Mouse (Mus musculus) midbrain, embryonic 16.5 days (tissue): ENCODE data around the gene Arhgap31. TPM values are rescaled to one million over a fixed set of nuclear protein-coding genes. Genes with fewer than 3 reads are reported as not detected.
A peak's percentile ranks its signal among the peaks of the same experiment; 100 is the strongest.

Source experiments
- ATAC-seq: fragments of 200-750 bp; cut with Nextera tagmentation; 2 replicates; pipeline ENCODE4 v1.8.0; 2017; ENCODE audit warnings: moderate TSS enrichment
- H3K27ac ChIP-seq: fragments of 300-500 bp; sonication (generic); 2 replicates; pipeline ENCODE4 v1.5.1; 2014; ENCODE audit warnings: mild to moderate bottlenecking, low read length, mixed read lengths
- H3K27me3 ChIP-seq: fragments of 300-500 bp; sonication (generic); 2 replicates; pipeline ENCODE4 v1.6.1; 2014; ENCODE audit warnings: low read depth, low read length, mixed read lengths; ENCODE audit not compliant: control insufficient read depth, insufficient read depth
- H3K36me3 ChIP-seq: fragments of 300-500 bp; sonication (generic); 2 replicates; pipeline ENCODE4 v1.6.1; 2014; ENCODE audit warnings: mild to moderate bottlenecking, low read length, moderate library complexity, mixed read lengths; ENCODE audit not compliant: control insufficient read depth, insufficient read depth
- H3K4me1 ChIP-seq: fragments of 300-500 bp; sonication (generic); 2 replicates; pipeline ENCODE4 v1.6.1; 2014; ENCODE audit warnings: mild to moderate bottlenecking, low read length, mixed read lengths; ENCODE audit not compliant: control insufficient read depth, insufficient read depth
- H3K4me2 ChIP-seq: fragments of 300-500 bp; sonication (generic); 2 replicates; pipeline ENCODE4 v1.6.1; 2014; ENCODE audit warnings: mild to moderate bottlenecking, low read length, mixed read lengths
- H3K4me3 ChIP-seq: fragments of 300-500 bp; sonication (generic); 2 replicates; pipeline ENCODE4 v1.5.1; 2014; ENCODE audit warnings: low read depth, mild to moderate bottlenecking, low read length, moderate library complexity, mixed read lengths
- H3K9ac ChIP-seq: fragments of 300-500 bp; sonication (generic); 2 replicates; pipeline ENCODE4 v1.6.1; 2014; ENCODE audit warnings: low read depth, low read length, mixed read lengths
- H3K9me3 ChIP-seq: fragments of 300-500 bp; sonication (generic); replicated peaks from 2 replicates; pipeline ENCODE4 v1.6.1; 2014; ENCODE audit warnings: mild to moderate bottlenecking, low read length, mixed read lengths; ENCODE audit not compliant: control insufficient read depth, poor library complexity, severe bottlenecking
- WGBS: fragments of 180-500 bp; shearing (Covaris S2); extraction: QIAGEN DNeasy Blood & Tissue Kit; methylation state at CpG from one replicate; pipeline ENCODE4 v1.1.7; 2014; 5-methylcytosine and 5-hydroxymethylcytosine counted together
- polyA plus RNA-seq: library from polyadenylated mRNA; unstranded; fragments of >200 nt; fragmentation: Nextera tagmentation; extraction: Ambion mirVana; gene quantifications from 2 replicates; pipeline ENCODE4 v1.2.1, GENCODE M21; 2015

The Arhgap31 gene
- polyA plus RNA-seq, 1 experiment from 2014 or later, result 3.7 TPM

DNA sequence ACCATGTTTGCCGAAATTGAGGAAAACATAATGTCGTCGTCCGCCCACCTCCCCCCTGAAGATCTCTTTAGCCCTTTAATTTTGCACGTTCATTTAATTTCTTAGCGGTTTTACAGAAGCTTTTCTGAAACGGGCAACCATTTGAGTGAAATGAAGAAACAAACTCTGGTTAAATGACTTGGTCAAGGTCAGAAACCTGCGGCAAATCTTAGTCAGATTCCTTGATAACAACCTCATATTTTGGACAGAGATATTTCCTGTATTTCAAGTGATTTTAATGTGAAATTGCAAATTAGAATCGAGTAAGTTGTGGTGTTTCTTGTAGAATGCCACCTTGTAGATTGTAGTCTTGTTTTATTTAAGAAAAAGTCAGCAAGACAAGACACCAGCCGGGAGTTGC is 149.6 kb downstream of the Arhgap31 start:
- 39% methylated on average over 10 of the region's 10 CpGs for WGBS

DNA sequence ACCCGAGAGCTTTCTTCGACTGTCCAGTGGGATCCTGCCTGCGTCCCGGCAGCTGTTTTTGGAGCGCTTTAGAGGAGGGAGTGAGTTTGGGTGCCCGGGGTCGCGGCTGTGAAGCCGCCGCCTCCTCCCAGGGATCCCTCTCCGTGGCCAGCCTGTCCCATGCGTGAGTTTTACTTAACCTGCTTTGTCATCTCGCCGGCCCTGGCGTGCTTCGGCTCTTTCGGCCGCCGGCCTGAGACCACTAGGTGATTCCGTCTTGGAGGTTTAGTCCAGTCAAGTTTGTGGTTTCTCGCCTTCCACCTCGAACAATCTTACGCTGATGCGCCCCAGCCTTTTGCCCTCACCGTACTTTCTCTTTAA is 150.1 kb downstream of the Arhgap31 start:
- Histone ChIP-seq H3K9me3 (no peaks in the 10 kb centered on the region), H3K4me1 (peaks cover 9% of the 10 kb centered on the region), H3K4me3 (peak overlapping the region; percentile 59), H3K4me2 (peak overlapping the region; percentile 69), H3K27ac (peak overlapping the region; percentile 82), H3K27me3 (no peaks in the 10 kb centered on the region; the same call in none of the 2 replicates), H3K9ac (peak overlapping the region; percentile 76), H3K36me3 (peaks cover 3% of the 10 kb centered on the region; the same call in 1 of the 2 replicates)
- peak; percentile 89; the same call in 1 of the 2 replicates for ATAC-seq
- under 1% methylated on average over 24 of the region's 25 CpGs for WGBS

More for the DNA sequence above, 149.6 kb downstream of the Arhgap31 start:
- Histone ChIP-seq H3K4me1 (peaks cover 9% of the 10 kb centered on the region), H3K4me2 (peak overlapping the region; percentile 69), H3K27me3 (no peaks in the 10 kb centered on the region; the same call in none of the 2 replicates), H3K9ac (peak overlapping the region; percentile 76), H3K4me3 (peak overlapping the region; percentile 59), H3K27ac (no peak overlapping the region), H3K9me3 (no peaks in the 10 kb centered on the region), H3K36me3 (peaks cover 3% of the 10 kb centered on the region; the same call in 1 of the 2 replicates)
- no peak for ATAC-seq

DNA sequence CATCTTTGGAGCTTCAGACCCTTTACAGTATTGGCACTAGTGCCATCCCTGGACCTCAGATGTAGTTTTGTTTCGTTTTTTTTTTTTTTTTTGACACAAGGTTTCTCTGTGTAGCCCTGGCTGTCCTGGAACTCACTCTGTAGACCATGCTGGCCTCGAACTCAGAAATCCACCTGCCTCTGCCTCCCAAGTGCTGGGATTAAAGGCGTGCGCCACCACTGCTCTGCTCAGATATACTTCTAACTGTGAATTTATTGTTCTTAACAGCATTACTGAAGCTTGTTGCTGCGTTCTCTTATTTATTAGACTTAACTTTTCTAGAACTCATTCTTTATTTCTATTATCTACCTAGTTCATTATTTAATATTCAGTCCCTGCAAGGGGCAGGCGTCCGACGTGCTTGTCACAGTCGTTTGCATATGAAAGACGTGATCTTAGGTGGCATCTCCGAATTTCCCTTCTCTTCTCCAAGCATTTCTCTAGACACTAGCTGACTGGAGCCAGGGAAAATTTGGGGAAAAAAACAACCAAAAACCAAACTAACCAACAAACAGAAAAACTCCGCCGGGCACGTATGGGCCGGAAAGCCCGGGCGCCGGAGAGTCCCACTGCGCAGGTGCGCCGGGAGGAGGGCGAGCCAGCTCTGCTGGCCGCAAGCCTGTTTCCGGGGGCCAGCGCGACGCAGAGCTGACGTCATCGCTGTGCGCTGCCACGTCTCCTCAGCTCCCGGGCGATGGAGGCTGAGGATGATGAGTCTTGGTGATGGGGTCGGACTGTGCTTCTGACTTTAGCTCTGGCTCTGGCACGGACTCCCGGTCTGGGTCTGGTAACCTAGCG is 150.7 kb downstream of the Arhgap31 start:
- Histone ChIP-seq H3K4me2 (peak overlapping the region; percentile 69), H3K9ac (peak overlapping the region; percentile 76), H3K9me3 (no peaks in the 10 kb centered on the region), H3K27ac (peak overlapping the region; percentile 82), H3K27me3 (no peaks in the 10 kb centered on the region; the same call in none of the 2 replicates), H3K36me3 (peaks cover 3% of the 10 kb centered on the region; the same call in 1 of the 2 replicates), H3K4me3 (peak overlapping the region; percentile 59), H3K4me1 (peaks cover 9% of the 10 kb centered on the region)
- peak; percentile 97 for ATAC-seq
- whole genome bisulfite sequencing, result 7% methylated on average over 37 of the region's 37 CpGs

DNA sequence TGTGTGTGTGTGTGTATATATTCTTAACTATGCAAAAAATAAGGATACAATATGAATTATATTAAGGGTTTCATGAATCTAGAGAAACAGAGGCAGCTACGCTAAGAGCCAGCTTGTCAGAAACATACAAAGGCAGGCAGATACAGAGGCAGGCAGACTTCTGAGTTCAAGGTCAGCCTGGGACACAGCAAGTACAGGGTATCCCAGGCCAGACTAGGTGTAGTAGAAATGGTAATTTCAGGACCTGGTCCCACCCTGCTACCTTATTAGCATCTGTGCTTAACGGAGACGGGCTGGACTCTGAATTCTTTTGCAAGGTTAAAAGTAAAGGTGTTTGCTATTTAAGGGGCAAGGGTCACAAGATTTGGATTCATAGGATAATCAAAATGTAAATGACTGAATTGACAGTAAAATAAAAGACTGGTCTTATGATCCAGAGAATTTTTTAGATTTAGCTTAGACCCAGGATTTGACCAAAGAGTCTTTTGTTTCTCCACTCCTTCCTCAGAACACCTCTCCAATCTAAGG is 154.8 kb downstream of the Arhgap31 start, which contains the start of gene Tmem39a:
Gene Tmem39a (plus strand): TSS at position 478 of the 528 bp plus-strand sequence.
- Histone ChIP-seq H3K4me1 (peaks cover under 1% of the 10 kb centered on the region), H3K27ac (no peak within 1 kb of the TSS), H3K4me3 (no peak within 1 kb of the TSS), H3K36me3 (no peaks in the 10 kb centered on the region), H3K27me3 (peaks cover 6% of the 10 kb centered on the region), H3K9ac (no peak within 1 kb of the TSS), H3K4me2 (no peak within 1 kb of the TSS), H3K9me3 (no peaks in the 10 kb centered on the region)
- ATAC-seq, result no peak
- WGBS, result 89% methylated on average over 3 of the region's 3 CpGs

DNA sequence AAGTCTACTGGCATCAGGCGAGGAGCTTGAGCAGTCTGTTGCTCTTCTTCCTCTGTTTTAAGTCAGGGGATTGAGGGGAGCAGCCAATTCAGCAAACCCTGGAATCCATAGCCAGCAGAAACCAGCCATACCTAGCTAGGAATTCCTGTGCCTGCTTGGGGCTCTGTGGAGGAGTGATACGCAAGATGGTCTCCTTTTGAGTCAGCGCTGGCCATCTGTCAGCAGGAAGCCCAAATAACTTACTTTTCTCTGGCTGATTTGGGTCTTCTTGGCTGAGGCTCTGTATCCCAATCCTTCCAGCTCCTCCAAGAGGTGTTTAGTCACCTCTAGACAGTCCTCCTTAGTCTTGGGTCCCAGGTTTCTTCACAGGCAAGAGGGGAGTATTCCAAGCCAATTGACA is 157.1 kb downstream of the Arhgap31 start:
- H3K9ac ChIP-seq, result no peak overlapping the region
- no peak overlapping the region for H3K27ac ChIP-seq
- no peaks in the 10 kb centered on the region for H3K9me3 ChIP-seq
- no peak overlapping the region for H3K4me3 ChIP-seq
- no peak overlapping the region for H3K4me2 ChIP-seq
- no peak for ATAC-seq
- peaks cover 12% of the 10 kb centered on the region for H3K27me3 ChIP-seq
- H3K4me1 ChIP-seq, result no peaks in the 10 kb centered on the region
- 86% methylated on average over 3 of the region's 3 CpGs for WGBS
- no peaks in the 10 kb centered on the region for H3K36me3 ChIP-seq

DNA sequence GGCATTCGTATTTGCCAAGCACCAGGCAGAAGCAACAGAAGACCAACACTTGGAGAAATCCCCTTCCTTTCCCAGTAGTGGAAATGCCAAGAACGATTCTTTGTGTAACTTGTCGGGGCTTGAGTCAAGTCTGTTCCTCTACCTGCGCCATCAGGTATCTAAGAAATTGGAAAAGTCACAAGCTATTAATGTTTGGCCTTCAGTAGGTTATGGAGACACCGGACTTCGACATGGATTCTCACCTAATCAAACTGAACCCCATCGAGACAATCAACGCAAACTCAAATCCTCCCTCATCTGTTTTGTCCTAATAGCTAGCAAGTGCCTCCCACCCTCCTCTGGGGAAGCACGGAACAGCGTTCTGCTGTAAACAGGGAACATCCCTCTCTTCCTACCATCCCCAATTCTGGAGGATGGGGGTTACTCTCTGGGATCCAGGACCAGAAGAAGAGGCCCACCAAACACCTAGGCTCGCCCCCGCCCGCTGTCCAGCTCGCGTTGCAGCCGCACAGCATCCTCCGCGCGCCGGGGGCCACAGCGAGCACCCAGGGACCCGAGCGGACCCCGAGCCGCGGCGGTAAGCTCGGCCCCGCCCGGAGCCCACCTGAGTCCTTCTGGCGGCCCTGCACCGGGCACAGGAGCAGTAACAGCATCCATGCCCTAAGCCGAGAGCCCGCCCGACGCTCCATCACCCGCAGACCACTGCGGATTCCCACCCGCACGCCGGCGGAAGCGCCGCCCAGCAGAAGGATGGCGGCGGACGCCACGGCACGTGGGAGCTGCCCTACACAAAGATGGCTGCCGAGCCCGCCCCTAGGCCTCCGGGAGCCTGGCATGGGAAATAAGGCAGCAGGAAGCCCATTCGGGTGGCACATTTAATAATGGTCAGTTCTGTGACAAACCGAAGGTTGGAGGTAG is 163.3 kb downstream of the Arhgap31 start, which contains the start of gene Poglut1:
Gene Poglut1 (minus strand): TSS at position 780 of the 918 bp plus-strand sequence.
- WGBS, result 2% methylated on average over 54 of the region's 54 CpGs
- peak within 1 kb of the TSS; percentile 94 for H3K9ac ChIP-seq
- peak within 1 kb of the TSS; percentile 55 for H3K4me2 ChIP-seq
- peaks cover 10% of the 10 kb centered on the region for H3K27me3 ChIP-seq
- H3K27ac ChIP-seq, result peak within 1 kb of the TSS; percentile 90
- peaks cover 4% of the 10 kb centered on the region; the same call in 1 of the 2 replicates for H3K36me3 ChIP-seq
- H3K4me1 ChIP-seq, result peaks cover 20% of the 10 kb centered on the region
- peak; percentile 98 for ATAC-seq
- peak within 1 kb of the TSS; percentile 90 for H3K4me3 ChIP-seq
- no peaks in the 10 kb centered on the region for H3K9me3 ChIP-seq

Other genes with a start within 250 kb of the Arhgap31 start
- 33.4 and 34.6 TPM in 2 replicates for gene Timmdc1, start 190.6 kb downstream of the Arhgap31 start, polyA plus RNA-seq
- 51.4 and 54.8 TPM in 2 replicates for gene Poglut1, start 163.0 kb downstream of the Arhgap31 start, polyA plus RNA-seq
- 32.0 and 33.8 TPM in 2 replicates for gene Tmem39a, start 154.6 kb downstream of the Arhgap31 start, polyA plus RNA-seq
- gene B4galt4, start 29.0 kb upstream of the Arhgap31 start, polyA plus RNA-seq, result 31.5 and 35.6 TPM in 2 replicates
- 0.13 and 0.17 TPM in 2 replicates for gene Upk1b, start 87.1 kb upstream of the Arhgap31 start, polyA plus RNA-seq
- gene 4930435E12Rik, start 115.5 kb upstream of the Arhgap31 start, polyA plus RNA-seq, result not detected in 2 replicates
- gene Igsf11, start 179.4 kb upstream of the Arhgap31 start, polyA plus RNA-seq, result 2.0 and 3.2 TPM in 2 replicates